Mouse (Mus musculus) heart, postnatal 0 days (tissue): Measurements from ENCODE around the gene Gm26897.

Source experiments
- CTCF ChIP-seq: IDR thresholded peaks from 2 replicates; pipeline ENCODE4 v1.5.1; 2016; ENCODE audit warnings: antibody characterized with exemption, control low read depth, low read depth
- EP300 ChIP-seq: IDR thresholded peaks from 2 replicates; pipeline ENCODE4 v1.6.1; 2016; ENCODE audit warnings: antibody characterized with exemption, low read depth

GRCm38 (mm10) chr5:111739480-111739879 is 5.8 kb downstream of the Gm26897 start:
- TF ChIP-seq CTCF (no peak), EP300 (no peak)
